Mouse (Mus musculus): ENCODE measurements around the gene Olfr133. TPM values are rescaled to one million over a fixed set of nuclear protein-coding genes. Genes with fewer than 3 reads are reported as not detected.
"Not testable (repeated sequence)": the region's sequence is repeated elsewhere in the genome, so short reads cannot be mapped to it uniquely, and the experiment has no call there.

Olfr133 gene
- polyA plus RNA-seq (2015; fragmentation: Nextera tagmentation; extraction: Ambion mirVana) = not detected in 2 replicates

DNA sequence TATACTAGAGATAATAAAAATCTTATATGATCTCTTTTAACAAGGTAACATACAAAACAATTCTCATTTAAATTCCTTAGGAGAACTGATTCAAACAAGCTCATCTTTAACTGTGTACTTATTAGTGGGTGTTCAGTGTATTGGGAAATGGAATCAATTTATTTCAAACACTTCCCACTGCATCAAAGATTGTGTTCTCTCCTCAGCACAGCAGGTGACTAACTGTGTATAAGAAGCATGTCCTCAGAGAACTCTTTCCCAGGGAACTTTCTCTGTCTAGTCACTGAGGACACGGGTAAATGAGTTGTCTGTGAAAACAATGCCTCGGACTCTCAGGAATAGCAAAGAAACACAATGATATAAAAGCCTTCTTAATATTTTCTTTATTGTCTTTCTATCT lies at the start of gene Olfr133:
TSS of gene Olfr133 (plus strand) at position 301 of the 400 bp plus-strand sequence.
- 63% methylated on average over 2 of the region's 2 CpGs for WGBS
- Histone ChIP-seq H3K27me3 (no peaks in the 10 kb centered on the region), H3K36me3 (no peaks in the 10 kb centered on the region), H3K4me3 (no peak within 1 kb of the TSS), H3K4me1 (no peaks in the 10 kb centered on the region), H3K27ac (no peak within 1 kb of the TSS), H3K9me3 (no peaks in the 10 kb centered on the region), H3K4me2 (no peak within 1 kb of the TSS), H3K9ac (no peak within 1 kb of the TSS)
- ATAC-seq (ENCODE audit: borderline replicate concordance, extremely low read depth, low FRiP score, low TSS enrichment) = no peak

DNA sequence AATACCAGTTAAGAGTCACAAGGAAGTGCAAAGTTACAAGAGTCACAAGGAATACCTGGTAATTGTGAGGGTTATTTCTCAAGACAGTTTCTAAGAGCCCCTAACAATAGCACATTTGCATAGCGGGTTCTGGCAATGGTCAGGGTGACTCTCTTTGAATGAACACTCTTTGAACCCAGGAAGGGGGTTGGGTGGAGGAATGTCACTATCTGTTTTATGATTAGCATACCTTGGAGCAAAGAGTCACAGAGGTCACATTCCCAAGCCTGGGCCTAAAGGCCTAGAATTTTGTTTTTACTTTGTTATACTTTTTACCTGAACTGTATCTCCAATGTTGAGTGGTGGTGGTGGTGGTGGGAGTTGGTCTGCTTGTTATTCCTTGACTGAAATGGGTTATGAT lies 20.9 kb upstream of the Olfr133 start:
- not testable (repeated sequence) for H3K4me1 ChIP-seq; H3K4me2 ChIP-seq; H3K9me3 ChIP-seq; H3K27me3 ChIP-seq; H3K27ac ChIP-seq; H3K36me3 ChIP-seq; H3K4me3 ChIP-seq; H3K9ac ChIP-seq; ATAC-seq (ENCODE audit: borderline replicate concordance, extremely low read depth, low FRiP score, low TSS enrichment)
- 53% methylated on average over 1 of the region's 1 CpGs for WGBS

DNA sequence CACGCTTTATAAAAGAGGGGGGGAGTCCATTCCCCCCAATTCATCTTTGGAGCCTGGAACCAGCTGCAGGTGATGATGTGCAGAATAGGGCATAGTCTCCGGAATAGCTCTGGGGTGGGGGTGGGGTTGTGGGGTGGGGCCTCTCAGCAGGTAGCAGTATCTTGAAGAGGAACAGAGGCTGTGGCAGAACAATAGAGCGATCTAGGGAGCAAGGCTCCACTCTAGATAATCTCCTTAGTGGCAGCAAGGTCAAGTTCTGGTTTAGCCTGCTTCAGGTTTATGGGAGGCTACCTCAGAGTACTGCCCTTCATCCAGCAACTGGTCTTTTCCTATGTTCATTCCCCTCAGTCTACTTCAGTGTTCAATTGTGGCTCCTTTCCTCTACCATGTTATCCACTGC lies 19.7 kb upstream of the Olfr133 start:
- not testable (repeated sequence) for H3K4me3 ChIP-seq; H3K9ac ChIP-seq; H3K27ac ChIP-seq; H3K27me3 ChIP-seq; H3K9me3 ChIP-seq; ATAC-seq (ENCODE audit: borderline replicate concordance, extremely low read depth, low FRiP score, low TSS enrichment); H3K4me2 ChIP-seq; H3K4me1 ChIP-seq; H3K36me3 ChIP-seq
- WGBS = 73% methylated on average over 3 of the region's 3 CpGs

DNA sequence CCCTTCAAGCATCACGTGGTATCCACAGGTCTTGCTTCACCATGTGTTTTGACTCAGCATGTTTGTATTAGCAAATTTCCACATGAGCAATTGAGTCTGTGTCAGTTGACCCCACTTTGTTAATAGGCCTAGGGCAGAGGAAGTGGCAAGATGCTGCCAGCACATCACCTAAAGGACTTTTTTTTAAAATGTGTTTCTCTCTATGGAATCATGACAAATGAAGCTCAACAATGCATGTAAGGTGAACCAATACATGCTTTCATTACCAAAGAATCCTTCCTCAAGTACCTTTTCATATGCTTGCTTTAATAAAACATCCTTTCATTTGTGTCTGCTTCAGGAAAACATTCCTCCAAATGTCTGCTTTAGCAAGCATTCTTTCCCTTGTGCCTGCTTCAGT lies 10.7 kb upstream of the Olfr133 start, which contains the start of gene Olfr132:
TSS of gene Olfr132 (minus strand) at position 101 of the 400 bp plus-strand sequence.
- no peak within 1 kb of the TSS for H3K4me2 ChIP-seq
- H3K27ac ChIP-seq = no peak within 1 kb of the TSS
- 65% methylated on average over 1 of the region's 1 CpGs for WGBS
- H3K36me3 ChIP-seq = no peaks in the 10 kb centered on the region
- no peaks in the 10 kb centered on the region for H3K4me1 ChIP-seq
- H3K4me3 ChIP-seq = no peak within 1 kb of the TSS
- ATAC-seq (ENCODE audit: borderline replicate concordance, extremely low read depth, low FRiP score, low TSS enrichment) = no peak
- no peak within 1 kb of the TSS for H3K9ac ChIP-seq
- H3K27me3 ChIP-seq = no peaks in the 10 kb centered on the region
- no peaks in the 10 kb centered on the region for H3K9me3 ChIP-seq

DNA sequence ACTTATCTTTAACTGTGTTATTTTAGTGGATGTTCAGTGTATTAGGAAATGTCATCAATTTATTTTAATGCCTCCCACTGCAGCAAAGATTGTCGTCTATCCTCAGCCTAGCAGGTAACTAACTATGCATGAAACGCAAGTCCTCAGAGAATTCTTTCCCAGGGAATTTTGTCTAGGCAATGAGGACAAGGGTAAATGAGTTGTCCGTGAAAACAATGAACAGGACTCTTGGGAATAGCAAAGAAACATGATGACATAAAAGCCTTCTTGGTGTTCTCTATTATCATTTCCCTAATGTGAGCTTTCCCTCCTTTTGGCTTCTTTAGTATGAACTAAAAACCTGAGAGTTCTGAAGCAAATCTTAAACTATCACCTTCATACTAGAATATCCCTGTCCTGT lies 26.0 kb downstream of the Olfr133 start, which contains the start of gene Olfr134:
TSS of gene Olfr134 (plus strand) at position 301 of the 400 bp plus-strand sequence.
- 63% methylated on average over 3 of the region's 3 CpGs for WGBS
- no peaks in the 10 kb centered on the region for H3K4me1 ChIP-seq
- H3K27ac ChIP-seq = no peak within 1 kb of the TSS
- H3K9me3 ChIP-seq = no peaks in the 10 kb centered on the region
- no peak within 1 kb of the TSS for H3K9ac ChIP-seq
- ATAC-seq (ENCODE audit: borderline replicate concordance, extremely low read depth, low FRiP score, low TSS enrichment) = no peak
- no peaks in the 10 kb centered on the region for H3K27me3 ChIP-seq
- H3K36me3 ChIP-seq = no peaks in the 10 kb centered on the region
- no peak within 1 kb of the TSS for H3K4me2 ChIP-seq
- no peak within 1 kb of the TSS for H3K4me3 ChIP-seq

Other genes starting within 250 kb of the Olfr133 start
- gene Olfr127, start 244.8 kb upstream of the Olfr133 start, polyA plus RNA-seq (2015; fragmentation: Nextera tagmentation; extraction: Ambion mirVana) = not detected in 2 replicates
- not detected in 2 replicates for gene Olfr128, start 224.7 kb upstream of the Olfr133 start, polyA plus RNA-seq (2015; fragmentation: Nextera tagmentation; extraction: Ambion mirVana)
- not detected in 2 replicates for gene Olfr761, start 192.2 kb upstream of the Olfr133 start, polyA plus RNA-seq (2015; fragmentation: Nextera tagmentation; extraction: Ambion mirVana)
- gene Olfr129, start 85.2 kb upstream of the Olfr133 start, polyA plus RNA-seq (2015; fragmentation: Nextera tagmentation; extraction: Ambion mirVana) = not detected in 2 replicates
- gene Olfr130, start 81.4 kb upstream of the Olfr133 start, polyA plus RNA-seq (2015; fragmentation: Nextera tagmentation; extraction: Ambion mirVana) = not detected in 2 replicates
- not detected in 2 replicates for gene Olfr131, start 56.6 kb upstream of the Olfr133 start, polyA plus RNA-seq (2015; fragmentation: Nextera tagmentation; extraction: Ambion mirVana)
- gene Olfr132, start 10.8 kb upstream of the Olfr133 start, polyA plus RNA-seq (2015; fragmentation: Nextera tagmentation; extraction: Ambion mirVana) = not detected in 2 replicates
- not detected in 2 replicates for gene Olfr134, start 26.1 kb downstream of the Olfr133 start, polyA plus RNA-seq (2015; fragmentation: Nextera tagmentation; extraction: Ambion mirVana)
- gene Olfr135, start 59.1 kb downstream of the Olfr133 start, polyA plus RNA-seq (2015; fragmentation: Nextera tagmentation; extraction: Ambion mirVana) = not detected in 2 replicates
- gene Olfr138, start 115.8 kb downstream of the Olfr133 start, polyA plus RNA-seq (2015; fragmentation: Nextera tagmentation; extraction: Ambion mirVana) = not detected in 2 replicates
- gene Olfr137, start 162.3 kb downstream of the Olfr133 start, polyA plus RNA-seq (2015; fragmentation: Nextera tagmentation; extraction: Ambion mirVana) = not detected in 2 replicates
- not detected in 2 replicates for gene Olfr136, start 184.6 kb downstream of the Olfr133 start, polyA plus RNA-seq (2015; fragmentation: Nextera tagmentation; extraction: Ambion mirVana)